Mouse (Mus musculus) cerebellum, postnatal 4 days (tissue): ENCODE data around the gene Atp6v1g1.
A peak's percentile ranks its signal among the peaks of the same experiment; 100 is the strongest.

Source experiments
- DNase-seq, 2 experiments: peaks; one replicate each; pipeline ENCODE4 v3.0.0; 2022; ENCODE audit warnings: low spot score in 2 of 2, mixed read lengths in 1 of 2

Gene Atp6v1g1

DNA sequence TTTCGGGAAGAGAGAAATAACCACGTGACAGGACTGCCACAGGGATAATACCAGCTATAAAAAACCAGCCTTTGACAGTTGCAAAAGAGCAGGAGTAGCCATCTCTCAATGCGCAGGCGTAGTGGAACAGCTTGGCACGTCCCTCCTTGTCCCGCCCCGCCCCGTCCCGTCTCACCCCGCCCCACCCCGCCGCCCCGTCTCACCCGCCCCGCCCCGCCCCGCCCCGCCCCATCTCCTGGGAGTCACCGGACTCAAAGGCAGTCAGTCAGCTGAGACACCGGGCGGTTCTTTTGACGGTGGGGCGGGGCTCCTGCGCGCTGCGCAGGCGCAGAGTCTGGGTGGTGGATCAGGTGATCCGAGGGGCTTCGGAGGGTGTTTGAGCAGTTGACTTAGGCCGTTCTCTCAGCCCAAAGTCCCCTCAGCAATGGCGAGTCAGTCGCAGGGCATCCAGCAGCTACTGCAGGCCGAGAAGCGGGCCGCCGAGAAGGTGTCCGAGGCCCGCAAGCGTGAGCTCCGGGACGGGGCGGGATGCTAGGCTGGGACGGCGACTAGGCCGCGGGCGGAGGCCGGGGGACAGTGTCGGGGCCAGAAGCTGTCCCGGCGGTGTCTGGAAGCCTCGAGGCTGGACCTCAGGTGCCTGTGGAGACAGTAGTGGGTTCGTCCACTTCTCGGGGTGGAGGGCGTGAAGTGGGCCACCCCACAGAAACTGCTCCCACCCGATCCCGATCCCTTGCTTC lies at the start of gene Atp6v1g1:
Gene Atp6v1g1 (plus strand): TSS at position 279 of the 737 bp plus-strand sequence.
- peak; percentile 85 to 93 for DNase-seq

DNA sequence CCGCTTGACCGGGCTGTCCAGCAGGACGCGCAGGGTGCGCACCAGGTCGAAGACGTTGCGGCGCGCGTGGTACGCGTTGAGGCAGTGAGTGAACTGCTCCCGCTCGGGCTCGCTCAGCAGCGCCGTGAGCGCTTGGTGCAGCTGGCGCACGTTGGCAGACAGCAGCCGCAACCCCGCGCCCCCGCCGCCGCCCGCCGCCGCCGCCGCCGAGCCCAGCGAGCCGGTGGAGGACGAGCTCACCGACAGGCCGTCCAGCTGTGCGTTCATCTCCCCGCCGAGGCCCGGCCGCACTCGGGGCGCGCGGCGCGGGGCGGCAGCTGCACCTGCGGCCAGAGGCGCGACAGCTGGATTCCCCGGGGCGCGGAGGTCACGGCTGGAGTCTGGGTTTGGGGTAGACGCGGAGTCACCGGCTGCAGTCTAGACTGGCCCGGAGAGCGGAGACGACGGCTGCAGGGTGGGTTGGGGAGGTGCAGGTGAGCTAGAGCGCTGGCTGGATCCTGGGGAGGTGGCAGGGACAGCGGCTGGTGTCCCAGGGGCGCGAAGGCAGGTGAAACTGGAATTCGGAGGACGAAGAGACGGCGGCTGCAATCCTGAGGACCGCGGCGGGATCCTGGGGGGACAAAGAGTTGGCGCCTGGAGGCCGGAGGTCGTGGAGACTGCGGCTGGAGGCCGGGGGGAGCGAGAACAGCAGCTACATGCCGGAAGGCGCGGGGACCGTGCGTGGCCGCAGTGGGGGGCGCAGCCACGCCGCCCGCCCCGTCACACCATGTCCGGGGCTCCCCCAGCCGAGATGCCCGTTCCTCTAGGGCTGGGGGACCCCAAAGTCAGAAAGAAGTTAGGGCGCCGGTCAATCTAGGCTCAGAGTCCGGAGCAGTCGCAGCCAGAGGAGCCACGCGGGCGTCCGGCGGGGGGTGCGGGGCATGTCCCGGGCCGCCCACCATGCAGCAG lies 49.3 kb upstream of the Atp6v1g1 start:
- peak in 1 of 2 experiments; percentile 45 for DNase-seq

DNA sequence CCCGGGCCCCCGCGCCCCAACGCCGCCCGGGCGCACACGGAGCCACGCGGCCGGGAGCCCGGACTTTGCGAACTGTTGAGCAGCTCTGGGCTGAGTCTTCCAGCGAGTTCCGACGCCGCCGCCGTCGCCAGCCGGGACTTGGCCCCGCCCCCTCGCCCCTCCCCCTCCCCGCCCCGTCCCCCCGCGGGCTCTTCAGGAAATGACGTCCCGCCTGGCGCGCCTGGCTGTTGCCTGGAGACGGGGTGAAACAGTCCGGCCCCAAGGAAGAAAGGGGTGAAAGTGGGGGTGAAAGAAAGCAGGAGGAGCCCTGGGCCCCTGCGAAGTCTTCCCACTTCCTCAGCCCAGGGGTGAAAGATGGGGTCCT lies 48.7 kb upstream of the Atp6v1g1 start, which contains the start of gene Whrn:
Gene Whrn (minus strand): TSS at position 77 of the 364 bp plus-strand sequence.
- peak; percentile 40 to 65 for DNase-seq

DNA sequence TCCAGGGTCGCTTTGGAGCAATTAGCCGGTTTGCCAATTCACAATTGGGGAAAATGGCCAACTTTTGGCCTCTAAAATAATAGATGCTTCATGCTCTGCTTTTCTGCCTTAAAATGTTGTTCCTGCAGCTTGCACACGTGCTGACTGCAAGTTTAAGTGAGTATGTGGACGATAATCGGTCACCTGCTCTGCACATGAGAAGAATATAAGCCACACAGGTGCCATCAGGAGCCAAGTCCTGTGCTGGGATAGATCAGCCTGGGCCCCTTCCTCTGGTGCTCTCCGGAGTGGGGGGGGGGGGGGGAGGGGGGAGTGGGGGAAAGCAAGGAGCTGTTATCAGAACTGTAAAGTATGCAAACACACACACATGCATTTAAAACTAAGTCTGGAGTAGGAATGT lies 48.3 kb upstream of the Atp6v1g1 start:
- no peak for DNase-seq

DNA sequence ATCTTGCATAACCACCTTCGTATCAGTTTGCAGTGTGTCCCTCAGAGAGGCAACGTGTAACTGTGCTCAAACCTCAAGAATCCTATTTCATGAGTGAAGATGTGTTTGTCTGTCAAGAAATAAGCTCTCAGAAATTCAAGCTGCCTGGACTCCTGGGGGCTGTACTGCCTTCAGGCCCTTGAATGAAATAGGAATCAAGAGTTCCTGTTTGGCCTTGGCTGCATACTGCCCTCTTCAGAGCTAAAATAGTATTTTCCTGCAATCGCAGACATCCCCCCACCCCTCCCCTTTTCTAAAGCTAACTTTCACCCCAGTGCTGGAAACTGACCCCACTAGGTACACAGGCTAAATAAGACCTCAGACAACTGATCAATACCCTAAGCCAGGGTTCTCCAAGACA lies 46.2 kb upstream of the Atp6v1g1 start:
- DNase-seq: no peak

DNA sequence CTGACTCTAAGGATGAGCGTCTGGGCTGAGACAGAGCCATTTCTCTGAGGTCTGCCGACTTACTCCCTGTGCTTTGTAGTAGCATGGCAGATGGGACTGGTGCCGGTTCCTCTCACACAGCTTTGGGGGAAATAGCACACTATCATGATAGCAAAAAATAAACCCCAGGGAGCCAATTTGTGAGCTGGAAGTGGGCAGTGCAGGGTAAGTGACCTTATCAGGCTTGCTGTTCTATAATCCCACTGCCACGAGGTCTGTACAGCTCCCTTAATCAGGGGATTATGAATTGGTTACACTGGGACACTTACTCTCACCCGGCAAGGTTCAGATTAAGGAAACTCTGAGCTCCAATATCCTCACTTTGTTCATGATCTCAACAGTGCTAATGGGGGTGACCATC lies 43.5 kb upstream of the Atp6v1g1 start:
- DNase-seq: no peak

DNA sequence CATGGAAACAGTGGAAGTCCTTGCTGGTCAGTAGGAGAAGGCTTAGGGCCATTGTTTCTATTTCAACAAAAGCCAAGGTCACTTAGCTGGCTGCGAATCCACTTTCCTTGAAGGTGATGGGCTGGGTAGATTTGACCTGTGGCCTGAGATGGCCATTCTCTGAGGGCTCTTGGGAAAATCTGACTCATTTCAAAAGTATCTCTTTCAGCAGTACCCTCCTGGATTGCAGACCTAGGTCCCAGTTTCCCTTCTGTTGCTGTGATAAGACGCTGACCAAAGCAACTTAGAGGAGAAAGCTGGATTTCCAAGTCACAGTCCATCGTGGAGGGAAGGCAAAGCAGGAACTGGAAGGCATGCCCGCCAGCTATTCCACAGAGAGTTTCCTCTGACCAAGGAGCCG lies 40.6 kb upstream of the Atp6v1g1 start:
- DNase-seq: no peak

DNA sequence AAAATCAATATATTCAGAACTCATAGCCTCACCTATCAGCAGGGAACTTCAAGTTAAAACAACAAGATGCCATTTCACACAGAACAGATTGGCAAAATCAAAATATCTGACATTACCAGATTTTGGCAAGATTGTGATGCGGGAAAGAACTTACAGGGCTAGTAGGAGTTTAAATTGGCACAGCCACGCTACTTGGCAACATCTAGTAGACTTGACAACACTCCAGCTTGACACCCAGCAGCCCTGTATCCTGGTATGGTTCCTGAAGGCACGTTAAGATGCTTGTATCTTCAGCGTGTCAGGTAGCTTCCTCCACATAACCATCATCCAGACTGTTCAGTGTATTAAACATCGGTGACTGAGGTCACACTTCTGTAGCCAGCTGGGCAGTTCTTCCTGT lies 37.1 kb upstream of the Atp6v1g1 start:
- no peak for DNase-seq

DNA sequence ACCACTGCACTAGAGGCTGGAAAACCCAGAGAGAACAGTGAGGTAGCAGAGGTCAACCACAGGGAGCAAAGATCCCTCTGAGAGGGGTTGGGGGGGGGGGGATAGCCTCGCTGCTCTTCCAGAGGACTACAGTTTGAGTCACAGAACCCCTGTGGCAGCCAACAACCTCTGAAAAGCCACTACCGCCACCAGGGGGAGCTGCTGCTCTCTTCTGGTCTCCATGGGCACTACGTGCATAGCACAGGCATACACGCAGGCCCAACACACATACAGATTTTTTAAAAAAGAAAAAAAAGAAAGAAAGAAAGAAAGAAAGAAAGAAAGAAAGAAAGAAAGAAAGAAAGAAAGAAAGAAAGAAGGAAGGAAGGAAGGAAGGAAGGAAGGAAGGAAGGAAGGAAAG lies 36.3 kb upstream of the Atp6v1g1 start:
- DNase-seq: peak; percentile 39 to 75

DNA sequence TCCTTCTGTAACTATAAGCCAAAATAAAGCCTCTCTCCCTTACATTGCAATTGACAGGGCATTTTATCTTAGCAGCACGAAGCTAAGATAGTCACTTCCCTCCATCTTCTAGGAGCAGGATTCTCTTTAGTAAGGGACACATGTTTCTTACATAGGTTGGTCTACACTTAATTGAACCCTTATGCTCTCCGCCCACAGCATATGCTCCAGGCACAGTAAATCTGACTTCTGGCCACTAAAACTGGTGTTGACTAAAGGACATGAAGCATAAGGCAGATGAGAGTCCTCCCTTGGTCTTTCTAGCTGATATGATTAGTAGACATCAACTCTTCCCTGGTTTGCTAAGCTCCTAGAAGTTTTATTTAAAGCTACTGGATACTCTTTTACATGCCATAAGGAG lies 31.7 kb upstream of the Atp6v1g1 start:
- DNase-seq: no peak

DNA sequence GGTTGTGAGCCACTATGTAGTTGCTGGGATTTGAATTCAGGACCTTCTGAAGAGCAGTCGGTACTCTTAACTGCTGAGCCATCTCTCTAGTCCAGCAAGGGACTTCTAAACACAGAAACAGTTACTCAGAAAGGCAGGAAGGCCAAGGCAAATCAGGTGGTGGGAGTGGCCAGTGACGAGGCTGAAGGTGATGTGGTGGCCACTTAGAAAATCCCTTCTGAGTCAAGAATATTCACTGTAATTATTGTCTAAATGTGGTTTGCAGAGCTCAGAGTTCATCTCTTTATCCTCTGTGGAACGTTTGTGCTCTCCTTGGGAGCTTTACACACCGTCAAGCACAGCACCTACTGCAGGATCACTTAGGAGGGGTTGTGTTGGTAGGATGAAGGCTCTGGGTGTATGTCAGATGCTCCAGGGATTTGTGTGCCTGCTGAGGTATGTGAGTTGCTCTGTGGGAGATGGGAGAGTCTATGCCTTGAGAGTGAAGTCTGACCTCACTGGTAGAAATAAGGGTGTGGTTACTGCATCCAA lies 30.1 kb upstream of the Atp6v1g1 start:
- no peak for DNase-seq

DNA sequence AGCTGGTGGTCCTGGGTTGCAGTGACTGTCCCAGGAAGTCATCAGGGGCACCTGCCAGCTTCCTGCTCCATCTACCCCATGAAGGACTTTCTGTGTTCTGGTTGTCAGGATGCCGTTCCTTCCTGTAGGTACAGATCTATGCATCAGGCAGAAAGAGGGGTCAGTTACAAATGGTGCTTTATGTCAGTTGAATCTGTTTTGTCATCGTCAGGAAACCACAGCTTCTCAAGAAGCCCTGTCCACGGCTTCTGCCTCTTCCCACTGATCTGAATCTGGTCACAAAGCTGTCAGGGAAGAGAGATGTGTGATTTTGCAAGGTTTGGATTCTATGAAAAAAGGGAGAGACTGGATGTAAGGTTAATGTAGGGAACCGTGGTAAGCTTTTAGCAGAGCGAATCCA lies 29.6 kb upstream of the Atp6v1g1 start:
- no peak for DNase-seq

DNA sequence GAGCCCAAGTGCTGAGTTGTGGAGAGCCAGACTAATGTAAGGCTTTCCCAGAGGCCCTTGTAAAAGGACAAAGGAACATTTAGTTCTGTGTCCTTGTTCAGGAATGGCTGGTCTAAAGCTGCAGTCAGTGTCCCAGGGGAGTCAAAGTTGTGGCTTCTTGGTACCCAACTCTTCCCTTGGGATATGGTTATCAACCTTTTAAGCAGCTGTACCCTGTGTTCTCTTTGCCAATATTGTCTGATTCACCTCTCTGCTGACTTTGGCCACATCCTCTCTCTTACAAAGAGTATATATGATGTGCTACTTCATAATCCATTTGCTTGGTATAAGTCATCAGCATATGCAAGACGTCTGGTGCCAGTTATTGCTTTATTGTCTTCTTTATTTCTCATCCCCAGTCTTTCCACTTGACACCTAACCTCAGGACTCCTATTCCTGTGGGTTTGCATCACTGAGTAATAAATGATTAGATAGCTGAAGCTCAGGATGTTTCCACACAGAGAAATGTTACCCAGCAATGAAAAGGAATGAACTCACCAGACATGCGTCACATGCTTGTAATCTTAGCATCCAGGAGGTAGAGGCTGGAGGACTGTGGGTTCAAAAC lies 22.7 kb upstream of the Atp6v1g1 start:
- no peak for DNase-seq

DNA sequence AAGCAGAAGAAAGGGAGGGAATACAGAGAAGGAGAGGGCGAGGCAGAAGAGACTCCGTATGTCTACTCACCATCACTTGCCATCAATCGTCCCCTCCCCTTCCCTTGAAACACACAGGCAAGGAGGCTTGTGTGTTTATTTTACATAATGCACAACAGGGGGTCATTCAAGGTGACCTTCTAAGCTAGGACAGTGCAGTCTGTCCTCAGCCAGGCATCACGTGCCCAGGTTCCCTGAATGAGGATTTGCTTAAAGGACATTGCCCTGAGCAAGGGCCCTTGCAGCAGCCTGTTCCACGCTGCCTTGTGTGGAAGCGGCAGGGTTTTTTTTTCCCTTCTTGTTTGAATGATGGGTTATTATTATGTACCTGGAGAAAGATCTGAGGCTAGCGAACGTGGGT lies 19.1 kb upstream of the Atp6v1g1 start:
- no peak for DNase-seq

DNA sequence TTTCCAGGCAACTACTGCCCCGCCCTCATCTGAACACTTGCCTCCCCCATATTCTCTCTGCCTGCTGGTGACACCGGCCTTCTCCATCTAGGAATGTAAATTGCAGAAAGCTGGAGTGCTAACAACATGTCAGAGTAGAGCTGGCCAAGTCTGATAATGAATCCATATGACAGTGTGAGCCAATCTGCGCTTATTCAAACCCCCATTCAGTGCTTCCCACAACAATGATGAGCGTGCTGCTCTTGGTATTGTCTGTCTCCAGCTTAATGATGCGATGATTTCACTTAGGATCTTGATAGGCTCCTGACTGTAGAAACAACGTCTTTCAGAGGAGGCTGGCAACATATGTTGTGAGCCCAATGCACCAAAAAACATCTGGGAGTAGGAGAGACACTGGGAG lies 15.6 kb upstream of the Atp6v1g1 start:
- no peak for DNase-seq

DNA sequence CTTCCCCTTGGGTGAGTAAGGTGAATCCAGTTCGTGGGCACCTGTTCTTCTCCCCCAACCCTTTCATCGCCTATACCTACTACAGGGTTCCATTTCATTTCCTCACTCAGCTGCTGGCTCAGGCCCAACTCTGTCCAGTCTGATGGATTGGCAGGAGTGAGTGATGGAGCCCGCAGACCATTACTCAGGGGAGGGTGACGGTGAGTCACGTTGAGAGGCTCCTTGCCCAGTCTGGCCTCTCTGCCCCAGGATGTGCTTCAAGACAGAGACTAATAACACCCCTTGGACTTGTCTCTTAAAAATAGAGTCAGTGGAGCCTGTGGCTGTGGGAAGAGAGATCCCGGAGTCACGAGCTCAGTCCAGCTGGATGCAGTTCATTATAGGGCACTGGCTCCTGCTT lies 14.2 kb upstream of the Atp6v1g1 start:
- no peak for DNase-seq

DNA sequence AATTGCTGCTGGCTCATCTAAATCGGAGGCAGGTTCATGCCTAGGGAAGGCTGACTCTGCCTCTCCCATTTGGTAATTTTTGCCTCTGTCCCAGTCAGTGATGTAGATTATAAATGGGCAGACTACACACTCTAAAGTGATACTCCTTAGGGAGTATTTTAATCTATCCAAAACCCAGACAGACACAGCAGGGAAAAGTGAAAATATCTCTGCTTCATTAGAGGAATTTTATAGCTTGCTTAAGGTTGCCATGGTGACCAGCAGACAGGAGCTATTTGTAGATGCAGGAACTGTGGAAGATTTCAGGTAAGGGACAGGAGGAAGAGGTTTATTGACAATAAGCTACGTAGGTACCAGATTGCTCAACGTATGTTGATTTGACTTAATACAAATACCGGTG lies 7.0 kb upstream of the Atp6v1g1 start:
- DNase-seq: no peak

DNA sequence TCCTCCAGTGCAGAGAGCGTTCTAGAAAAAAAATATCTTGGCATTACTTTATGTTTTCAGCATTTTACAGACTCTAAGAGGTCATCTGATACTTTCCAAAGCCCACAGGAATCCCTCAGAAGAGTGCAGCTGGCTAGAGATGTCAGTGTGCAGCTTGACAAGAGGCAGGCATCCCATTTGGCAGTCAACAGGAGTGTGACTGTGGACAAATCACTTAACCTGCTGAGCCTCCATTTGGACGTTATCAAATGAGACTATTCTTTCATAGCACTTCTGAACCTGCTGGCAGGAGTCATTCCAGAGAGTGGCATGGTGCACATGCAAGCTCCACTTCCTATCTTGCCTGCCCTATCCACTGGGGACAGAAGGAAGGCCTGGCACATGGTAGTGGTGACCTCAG lies 2.4 kb upstream of the Atp6v1g1 start:
- DNase-seq: no peak

DNA sequence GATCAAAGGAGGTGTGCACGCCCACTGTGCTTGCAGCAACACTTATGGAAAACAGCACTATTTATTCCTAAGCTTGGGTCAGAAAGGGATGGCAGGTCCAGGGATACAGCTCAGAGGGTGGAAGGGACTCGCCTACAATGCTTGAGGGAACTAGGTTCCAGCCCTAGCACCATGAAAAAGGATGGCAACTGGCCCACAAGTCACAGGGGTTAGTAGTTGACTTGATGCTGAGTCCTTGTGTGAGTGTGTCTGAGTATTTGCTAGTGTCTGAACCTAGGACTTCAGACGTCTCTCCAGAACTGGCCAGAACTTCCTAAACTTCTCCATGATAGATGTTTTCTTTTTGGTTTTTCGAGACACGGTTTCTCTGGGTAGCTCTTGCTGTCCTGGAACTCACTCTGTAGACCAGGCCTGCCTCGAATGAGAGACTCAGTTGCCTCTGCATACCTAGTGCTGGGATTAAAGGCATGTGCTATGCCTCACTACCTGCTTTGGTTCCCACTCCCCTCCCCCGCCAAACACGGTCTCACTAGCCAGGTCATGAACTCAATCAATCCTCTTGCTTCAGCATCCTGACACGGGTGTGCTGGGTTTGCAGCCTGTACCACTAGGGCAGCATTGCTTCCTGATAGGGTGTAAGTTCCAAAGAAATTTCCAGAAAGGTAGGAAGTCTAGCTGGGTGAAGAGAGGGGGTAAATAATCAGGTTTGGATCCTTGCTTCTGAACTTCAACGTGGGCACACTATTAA lies 652 bp upstream of the Atp6v1g1 start:
- DNase-seq: peak in 1 of 2 experiments; percentile 19

DNA sequence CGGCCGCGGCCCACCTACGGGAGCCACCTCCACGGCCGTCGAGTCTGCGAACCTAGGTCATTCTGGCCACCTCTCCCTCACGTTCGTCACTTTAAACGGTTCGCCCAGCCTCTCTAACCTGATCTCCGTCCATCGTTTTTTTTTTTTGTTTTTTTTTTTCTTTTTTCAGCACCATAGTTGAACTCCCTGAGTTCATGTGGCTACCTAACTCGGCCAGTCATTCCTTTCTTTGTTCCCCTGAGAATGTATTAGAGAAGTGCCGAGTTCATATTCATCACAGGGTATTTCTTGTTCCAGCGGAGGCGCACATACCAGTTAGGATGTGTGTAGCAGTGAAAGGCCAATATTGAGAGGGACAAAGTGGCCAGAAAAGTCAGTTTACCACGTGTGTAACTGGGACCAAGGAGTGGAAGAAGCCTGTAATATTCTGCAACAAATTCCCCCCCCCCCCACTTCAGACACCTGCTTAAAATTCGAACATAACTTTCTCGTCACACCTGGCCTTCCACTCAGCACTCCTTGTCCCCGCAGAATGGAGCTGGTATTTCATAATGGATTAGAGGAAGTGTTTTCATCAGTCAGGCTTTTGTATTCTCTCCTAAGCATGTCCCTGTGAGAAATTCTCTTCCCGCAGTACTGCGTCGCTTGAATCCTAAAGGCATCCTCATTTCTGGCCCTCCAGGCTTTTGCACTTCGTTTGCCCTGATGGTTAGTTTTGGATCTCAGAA lies 823 bp downstream of the Atp6v1g1 start:
- no peak for DNase-seq
